Mouse (Mus musculus) small intestine, adult 2 months (tissue): ENCODE results near the gene Zc3h7a.

ENCODE experiments used
- CTCF ChIP-seq: fragments of 200-500 bp; IDR thresholded peaks from 2 replicates; pipeline ENCODE4 v1.5.1; 2012; ENCODE audit warnings: low read depth, mild to moderate bottlenecking, control low read depth, inconsistent platforms, low read length, moderate library complexity, mixed read lengths; ENCODE audit not compliant: insufficient replicate concordance, insufficient read length; ENCODE audit errors: extremely low read depth
- POLR2A ChIP-seq: fragments of 200-500 bp; IDR thresholded peaks from 2 replicates; pipeline ENCODE4 v1.6.1; 2012; ENCODE audit warnings: low read depth, mild to moderate bottlenecking, control low read depth, inconsistent platforms, low read length, moderate library complexity

DNA sequence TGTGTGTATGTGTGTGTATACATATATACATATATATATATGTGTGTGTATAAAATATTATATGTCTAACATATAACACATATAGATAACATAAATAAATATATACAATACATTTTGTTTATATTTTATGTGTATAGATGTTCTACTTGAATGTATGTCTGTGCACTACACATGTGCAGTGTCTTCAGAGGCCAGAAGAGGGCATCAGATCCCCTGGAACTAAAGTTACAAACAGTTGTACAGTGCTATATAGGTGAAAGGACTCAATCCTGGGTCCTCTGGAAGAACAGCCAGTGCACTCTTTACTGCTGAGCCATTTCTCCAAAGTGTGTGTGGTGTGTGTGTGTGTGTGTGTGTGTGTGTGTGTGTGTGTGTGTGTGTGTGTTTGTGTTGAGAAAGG is 21.7 kb downstream of the Zc3h7a start:
- TF ChIP-seq POLR2A (no peak), CTCF (no peak)
